Mouse (Mus musculus) bone marrow, adult 2 months (tissue): ENCODE data around the gene Elavl2.

Source experiments
- CTCF ChIP-seq: fragments of 200-500 bp; IDR thresholded peaks from 2 replicates; pipeline ENCODE4 v1.5.1; 2011; ENCODE audit warnings: low read length, control low read depth; ENCODE audit not compliant: control insufficient read depth, insufficient read depth
- POLR2A ChIP-seq: fragments of 200-500 bp; IDR thresholded peaks from 2 replicates; pipeline ENCODE4 v1.6.1; 2011; ENCODE audit warnings: low read depth, mild to moderate bottlenecking, control low read depth, low read length, borderline replicate concordance; ENCODE audit not compliant: control insufficient read depth

DNA sequence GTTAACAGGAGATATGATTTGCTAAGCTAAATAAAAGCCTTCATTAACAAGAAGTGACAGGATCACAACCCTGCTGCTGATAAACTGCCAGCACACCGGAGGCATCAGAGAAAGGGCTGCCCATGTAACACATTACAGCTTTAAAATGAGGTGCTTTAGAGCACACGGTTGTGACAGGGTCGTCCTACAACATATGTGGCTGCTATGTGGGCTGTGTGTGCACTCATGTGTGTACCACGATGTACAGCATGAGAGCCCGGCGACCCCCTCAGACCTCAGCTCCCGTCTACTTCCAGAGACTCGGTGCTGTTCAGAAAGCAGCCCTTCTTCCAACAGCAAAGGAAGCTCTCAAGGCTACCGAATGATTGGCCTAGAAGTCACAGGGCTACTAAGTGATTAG, 47.4 kb downstream of the Elavl2 start:
- TF ChIP-seq POLR2A (no peak), CTCF (no peak)
